Mouse (Mus musculus) bone marrow macrophage, adult 2 months (primary cell): Measurements from ENCODE around the gene Lgsn.

Experiments used
- CTCF ChIP-seq: IDR thresholded peaks from 2 replicates; pipeline ENCODE4 v1.5.1; 2012; ENCODE audit warnings: low read depth, mild to moderate bottlenecking, low read length, moderate library complexity
- POLR2A ChIP-seq: IDR thresholded peaks from 2 replicates; pipeline ENCODE4 v1.6.1; 2012; ENCODE audit warnings: mild to moderate bottlenecking, low read depth, low read length, borderline replicate concordance

DNA sequence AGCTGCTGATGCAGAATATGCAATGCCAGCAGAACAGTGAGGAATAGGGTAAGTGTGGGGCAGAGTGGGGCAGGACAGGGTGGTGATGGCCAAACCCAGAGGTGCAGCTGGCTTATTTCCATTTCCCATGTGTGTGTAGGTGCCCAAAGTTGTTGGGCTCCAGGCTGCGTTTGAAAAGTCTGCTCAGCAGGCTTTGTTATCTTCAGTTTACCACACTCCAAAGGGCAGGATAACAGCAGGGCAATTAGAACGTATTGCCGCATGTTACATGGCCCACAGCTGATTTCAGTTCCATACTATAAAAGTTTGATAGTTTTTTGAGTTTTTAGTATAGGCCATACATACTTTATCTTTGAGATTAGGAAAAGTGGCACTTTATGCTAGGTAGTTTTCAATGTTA, 37.8 kb upstream of the Lgsn start:
- TF ChIP-seq CTCF (no peak), POLR2A (no peak)
